Mouse (Mus musculus) kidney, adult 8-10 months (tissue): ENCODE results near the gene Sox5.

ENCODE experiments used
- DNase-seq, 2 experiments: peaks; one replicate each; pipeline ENCODE4 v3.0.0; 2022

Gene Sox5

GRCm38 (mm10) chr6:144011880-144012524 is 769.8 kb downstream of the Sox5 start:
- no peak for DNase-seq

GRCm38 (mm10) chr6:144010995-144011394 is 770.8 kb downstream of the Sox5 start:
- DNase-seq = no peak

- no peak for DNase-seq
These were observed 771.5 kb downstream of the Sox5 start for GRCm38 (mm10) chr6:144010285-144010684.

- DNase-seq = no peak
These were observed 776.6 kb downstream of the Sox5 start for GRCm38 (mm10) chr6:144005132-144005531.

- no peak for DNase-seq
These were observed 783.6 kb downstream of the Sox5 start for GRCm38 (mm10) chr6:143998201-143998600.

- DNase-seq = no peak
These were observed 784.2 kb downstream of the Sox5 start for GRCm38 (mm10) chr6:143997616-143998015.

- no peak for DNase-seq
These were observed 786.7 kb downstream of the Sox5 start for GRCm38 (mm10) chr6:143995046-143995445.

- DNase-seq = no peak
These were observed 794.2 kb downstream of the Sox5 start for GRCm38 (mm10) chr6:143987548-143987947.

- DNase-seq = no peak
These were observed 801.6 kb downstream of the Sox5 start for GRCm38 (mm10) chr6:143980131-143980530.

GRCm38 (mm10) chr6:143967724-143968400 is 813.9 kb downstream of the Sox5 start:
- DNase-seq = no peak

GRCm38 (mm10) chr6:143960487-143960886 is 821.3 kb downstream of the Sox5 start:
- DNase-seq = no peak

GRCm38 (mm10) chr6:143960081-143960480 is 821.7 kb downstream of the Sox5 start:
- no peak for DNase-seq

- no peak for DNase-seq
These were observed 823.4 kb downstream of the Sox5 start for GRCm38 (mm10) chr6:143958372-143958771.

GRCm38 (mm10) chr6:143957063-143957462 is 824.7 kb downstream of the Sox5 start:
- no peak for DNase-seq

GRCm38 (mm10) chr6:143948553-143949308 is 833.0 kb downstream of the Sox5 start:
- DNase-seq = no peak

GRCm38 (mm10) chr6:143948071-143948470 is 833.7 kb downstream of the Sox5 start:
- no peak for DNase-seq

- DNase-seq = no peak
These were observed 838.7 kb downstream of the Sox5 start for GRCm38 (mm10) chr6:143943126-143943525.

- DNase-seq = no peak
These were observed 840.4 kb downstream of the Sox5 start for GRCm38 (mm10) chr6:143941291-143941785.

- no peak for DNase-seq
These were observed 858.6 kb downstream of the Sox5 start for GRCm38 (mm10) chr6:143923146-143923545.

GRCm38 (mm10) chr6:143918405-143918947 is 863.3 kb downstream of the Sox5 start:
- no peak for DNase-seq

- no peak for DNase-seq
These were observed 865.5 kb downstream of the Sox5 start for GRCm38 (mm10) chr6:143916152-143916735.

GRCm38 (mm10) chr6:143915686-143916085 is 866.1 kb downstream of the Sox5 start:
- no peak for DNase-seq

- DNase-seq = no peak
These were observed 869.5 kb downstream of the Sox5 start for GRCm38 (mm10) chr6:143912316-143912715.
